Mouse (Mus musculus): ENCODE measurements around the gene Zfp553.
"Not testable (repeated sequence)": the region's sequence is repeated elsewhere in the genome, so short reads cannot be mapped to it uniquely, and the experiment has no call there.

DNA sequence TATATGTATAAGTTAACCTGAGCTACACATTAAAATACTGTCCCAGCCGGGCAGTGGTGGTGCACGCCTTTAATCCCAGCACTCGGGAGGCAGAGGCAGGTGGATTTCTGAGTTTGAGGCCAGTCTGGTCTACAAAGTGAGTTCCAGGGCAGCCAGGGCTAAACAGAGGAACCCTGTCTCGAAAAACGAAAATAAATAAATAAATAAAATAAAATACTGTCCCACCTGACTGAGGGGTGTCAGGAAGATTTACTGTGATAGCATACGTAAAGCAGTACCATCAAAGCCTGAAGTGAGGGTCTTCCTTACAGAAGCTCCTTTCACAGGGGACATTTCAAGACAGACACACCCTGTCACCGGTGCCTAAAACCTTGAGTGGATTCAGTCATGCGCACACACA, 17.6 kb downstream of the Zfp553 start:
- not testable (repeated sequence) for TF ChIP-seq EP300, CTCF (IDR thresholded peaks at IDR 0.05)
